Mouse (Mus musculus): ENCODE measurements around the gene Ccdc13.

DNA sequence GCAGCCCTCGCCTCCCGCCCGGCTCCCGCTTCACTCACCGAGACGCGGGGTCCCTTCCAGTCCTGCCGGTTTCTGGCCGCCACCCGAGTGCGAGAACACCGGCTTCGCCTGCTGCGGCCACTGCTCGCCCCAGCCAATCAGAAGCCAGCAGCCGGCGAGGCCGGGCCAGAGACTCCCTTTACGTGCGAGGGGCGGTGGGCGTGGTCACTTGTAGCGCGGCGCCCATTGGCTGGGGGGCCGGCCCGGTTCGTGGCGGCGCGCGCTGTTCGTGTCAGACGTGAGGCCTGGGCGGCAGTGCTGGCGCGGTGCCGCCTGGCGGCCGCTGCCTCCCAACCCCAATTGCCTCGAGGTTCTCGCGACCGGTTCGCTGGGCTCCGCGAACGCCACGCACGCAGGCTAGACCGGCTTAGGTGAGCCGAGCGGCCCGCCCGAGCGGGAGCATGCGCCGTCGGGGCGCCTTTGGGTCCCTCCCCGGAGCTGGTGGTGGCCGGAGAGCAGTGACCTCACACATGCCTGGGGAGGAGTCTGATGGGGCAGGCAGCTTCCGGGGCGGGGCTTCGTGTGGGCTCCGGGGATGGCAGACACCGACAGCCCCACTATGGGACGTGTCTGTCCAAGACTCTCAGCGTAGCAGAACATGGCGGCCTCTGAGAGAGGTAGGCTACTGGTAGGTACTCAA lies 18.4 kb upstream of the Ccdc13 start:
- TF ChIP-seq POLR2A (IDR thresholded peaks at IDR 0.05; ENCODE audit: control insufficient read depth, extremely low read depth, insufficient read depth, low read length, poor library complexity) (peak; percentile 82; the same call in 1 of the 2 replicates), CTCF (IDR thresholded peaks at IDR 0.05; ENCODE audit: borderline replicate concordance, control insufficient read depth, extremely low read depth, insufficient read depth, low read length, poor library complexity) (peak; percentile 89; the same call in 1 of the 2 replicates)

Data from thymus, adult 2 months (tissue).